Mouse (Mus musculus) urinary bladder, postnatal 10 days (tissue): ENCODE data around the gene Peli2.

Source experiments
- DNase-seq: peaks from one replicate; pipeline ENCODE4 v3.0.0; 2022; ENCODE audit warnings: low spot score

The Peli2 gene

GRCm38 (mm10) chr14:48125971-48126370 lies 5.3 kb downstream of the Peli2 start:
- DNase-seq: no peak

GRCm38 (mm10) chr14:48126931-48127330 lies 6.3 kb downstream of the Peli2 start:
- no peak for DNase-seq

- no peak for DNase-seq
These were observed 7.1 kb downstream of the Peli2 start for GRCm38 (mm10) chr14:48127609-48128185.

DNA sequence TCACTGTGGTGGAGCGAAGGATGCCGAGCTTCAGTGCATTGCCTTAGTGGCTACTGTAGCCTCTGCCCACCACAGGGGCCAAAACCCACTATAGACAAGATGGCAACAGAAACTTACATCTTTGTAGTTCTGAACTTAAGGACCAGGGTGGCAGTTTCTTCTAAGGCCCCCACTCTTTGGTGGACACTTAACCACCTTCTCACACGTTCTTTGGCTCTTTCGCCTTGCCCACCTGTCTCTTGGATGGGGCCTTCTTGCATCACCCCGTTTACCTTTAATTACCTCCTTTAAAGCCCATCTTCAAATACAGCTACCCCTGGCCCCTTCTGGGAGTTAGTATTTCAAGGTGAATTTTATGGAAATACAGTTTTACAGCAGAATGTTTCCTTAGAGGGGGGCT lies 8.1 kb downstream of the Peli2 start:
- no peak for DNase-seq

DNA sequence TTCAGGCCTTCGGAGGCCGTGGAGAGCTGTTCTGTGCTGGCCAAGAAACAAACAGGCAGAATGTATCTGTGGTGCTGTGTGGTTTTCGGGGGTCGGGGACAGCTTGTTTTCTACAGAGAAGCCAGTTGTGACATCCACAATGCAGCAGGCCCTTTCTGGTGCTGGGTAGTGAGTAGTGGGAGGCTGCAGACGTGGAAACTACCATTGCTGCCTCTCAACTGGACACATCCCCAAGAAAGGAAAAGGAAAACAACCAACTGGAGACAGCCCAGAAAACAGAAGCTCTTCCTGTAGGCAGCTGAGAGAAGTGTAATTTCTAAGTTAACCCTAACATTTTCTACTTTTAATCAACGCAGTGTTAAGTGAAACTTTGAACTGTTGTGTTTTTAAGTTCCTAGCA lies 9.4 kb downstream of the Peli2 start:
- no peak for DNase-seq

GRCm38 (mm10) chr14:48130761-48131575 lies 10.3 kb downstream of the Peli2 start:
- no peak for DNase-seq

DNA sequence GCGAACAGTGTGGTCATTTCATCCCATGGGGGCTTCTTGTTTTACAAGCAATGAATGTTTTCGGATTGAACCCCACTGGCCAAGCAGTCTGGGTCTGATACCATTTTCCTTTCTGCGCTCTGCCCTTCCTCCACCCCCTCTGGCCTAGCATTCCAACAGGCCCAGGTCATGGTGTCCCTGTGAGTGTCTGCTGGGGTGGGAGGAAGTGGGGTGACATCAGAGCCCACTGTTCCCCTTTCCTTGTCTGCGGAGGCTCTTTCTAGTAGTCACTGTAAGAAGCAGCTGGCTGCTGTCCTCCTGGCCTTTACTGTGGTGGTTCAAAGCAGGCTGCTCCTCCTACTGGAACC lies 10.9 kb downstream of the Peli2 start:
- no peak for DNase-seq

DNA sequence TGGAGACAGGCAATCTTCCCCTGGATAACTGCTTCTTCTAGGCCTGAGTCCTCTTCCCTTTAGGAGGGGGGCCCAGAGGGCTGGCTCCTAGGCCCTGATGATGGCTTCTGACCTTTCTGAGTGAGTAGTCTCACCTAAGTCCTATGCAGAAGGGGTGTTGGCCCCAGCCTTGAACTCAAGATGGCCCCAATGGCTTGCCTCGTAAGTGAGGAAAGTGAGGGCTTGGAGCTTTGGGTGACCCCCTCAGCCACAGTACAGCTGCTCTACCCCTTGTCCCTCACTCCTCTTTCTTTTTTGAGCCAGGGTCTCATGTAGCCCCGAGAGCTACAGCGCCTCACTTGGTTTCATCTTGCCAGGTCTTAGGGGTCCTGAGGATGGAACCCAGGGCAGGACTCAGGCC lies 11.6 kb downstream of the Peli2 start:
- DNase-seq: no peak

DNA sequence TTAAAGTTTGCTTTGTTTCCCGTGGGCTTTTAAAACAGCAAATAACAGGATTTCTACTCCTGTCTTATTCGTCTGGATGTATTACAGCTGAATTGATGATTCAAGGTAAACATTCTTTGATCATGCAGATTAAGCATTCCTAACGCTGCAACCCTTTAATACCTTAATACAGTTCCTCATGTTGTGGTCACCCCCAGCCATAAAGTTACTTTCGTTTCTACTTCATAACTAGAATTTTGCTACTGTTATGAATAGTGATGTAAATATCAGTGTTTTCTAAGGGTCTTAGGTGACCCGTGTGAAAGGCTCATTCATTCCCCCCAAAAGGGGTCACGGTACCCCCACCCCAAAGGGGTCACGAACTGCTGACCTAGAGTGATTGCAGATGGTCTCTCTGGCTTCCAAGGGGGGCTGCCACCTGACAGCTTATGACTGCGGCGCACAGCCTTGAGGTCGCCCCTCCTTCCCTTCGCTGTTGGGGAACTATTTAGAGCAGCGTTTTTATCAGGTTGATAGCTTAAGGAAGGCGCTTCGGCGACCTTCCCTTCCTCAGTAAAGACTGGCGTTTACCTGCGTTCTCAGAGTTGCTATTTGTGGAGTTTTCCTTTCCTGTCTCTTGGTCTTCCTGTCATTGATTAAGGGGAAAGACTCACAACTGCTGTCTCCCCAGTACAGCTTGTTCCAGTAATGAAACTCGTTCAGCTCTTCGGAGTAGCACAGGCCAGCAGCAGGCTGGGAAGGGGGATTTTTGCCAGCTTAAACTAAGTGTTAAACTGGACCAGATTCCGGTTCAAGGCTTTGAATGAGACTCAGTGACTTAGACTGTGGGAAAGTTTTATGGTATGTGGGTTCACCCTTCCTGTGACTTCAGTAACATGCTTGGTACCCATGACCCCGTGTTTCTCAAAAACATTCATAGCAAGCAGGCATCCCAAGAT lies 12.5 kb downstream of the Peli2 start:
- no peak for DNase-seq

DNA sequence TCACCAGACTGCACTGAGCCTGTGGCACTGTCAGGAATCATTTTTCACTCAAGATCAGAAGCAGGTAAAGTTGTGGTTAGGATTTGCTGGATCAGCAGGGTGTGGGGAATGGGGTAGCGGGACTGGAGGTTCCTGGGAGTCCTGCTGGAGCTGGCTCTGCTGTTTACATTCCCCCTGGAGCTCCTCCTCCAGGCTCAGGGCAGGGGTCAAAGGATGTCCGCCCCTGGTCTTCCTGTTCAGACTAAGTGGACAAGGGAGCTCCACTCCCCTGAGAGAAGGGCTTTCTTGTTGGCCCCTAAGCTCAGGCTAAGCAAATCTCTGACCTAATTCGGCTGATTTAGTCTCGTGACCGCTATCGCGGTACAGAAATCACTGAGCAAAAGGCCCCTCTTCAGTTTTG lies 13.7 kb downstream of the Peli2 start:
- no peak for DNase-seq

DNA sequence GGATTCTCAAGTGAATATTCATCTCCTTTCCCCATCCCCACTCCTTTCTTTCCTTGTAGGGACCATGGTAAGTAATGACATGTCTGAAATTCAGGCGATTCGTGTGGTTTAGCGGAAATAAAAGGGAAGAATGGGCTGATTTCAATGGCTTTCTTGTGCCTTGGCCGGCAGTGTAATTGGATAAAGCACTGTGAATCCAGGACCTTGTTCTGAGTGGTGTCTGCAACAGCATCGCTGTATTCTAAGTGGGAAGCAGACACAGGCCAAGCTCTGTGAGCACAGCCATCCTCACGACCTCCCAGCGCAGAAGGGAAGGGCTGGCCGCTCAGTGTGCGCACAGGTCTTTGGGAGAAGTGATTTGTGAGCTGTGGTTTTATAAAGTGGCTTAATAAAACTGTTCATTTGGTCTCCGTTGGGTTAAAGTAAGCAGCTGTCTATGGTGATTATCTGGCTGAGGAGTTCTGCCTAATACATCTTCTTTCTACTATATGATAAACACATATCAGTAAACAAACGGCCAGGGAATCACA lies 15.3 kb downstream of the Peli2 start:
- DNase-seq: no peak

DNA sequence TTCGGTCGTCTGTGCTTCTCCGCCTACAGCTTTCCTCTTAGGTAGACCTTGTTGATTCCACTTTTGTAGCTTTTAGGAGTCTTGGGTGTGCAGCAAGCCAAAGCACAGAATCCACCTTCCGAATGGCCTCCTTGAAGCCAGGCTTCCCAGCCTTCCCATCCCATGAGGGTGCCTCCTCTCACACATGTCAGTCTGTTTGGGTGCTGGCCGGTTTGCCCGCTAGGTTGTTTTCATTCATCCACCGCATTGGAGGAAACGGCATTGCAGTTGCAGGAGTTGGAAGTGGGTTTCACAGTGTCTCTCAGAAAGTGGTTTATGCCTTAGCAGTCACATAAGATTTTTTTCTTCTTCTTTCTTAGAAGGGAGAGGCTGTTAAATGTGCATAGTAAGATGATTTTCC lies 17.1 kb downstream of the Peli2 start:
- no peak for DNase-seq

GRCm38 (mm10) chr14:48138138-48138537 lies 17.5 kb downstream of the Peli2 start:
- DNase-seq: no peak

DNA sequence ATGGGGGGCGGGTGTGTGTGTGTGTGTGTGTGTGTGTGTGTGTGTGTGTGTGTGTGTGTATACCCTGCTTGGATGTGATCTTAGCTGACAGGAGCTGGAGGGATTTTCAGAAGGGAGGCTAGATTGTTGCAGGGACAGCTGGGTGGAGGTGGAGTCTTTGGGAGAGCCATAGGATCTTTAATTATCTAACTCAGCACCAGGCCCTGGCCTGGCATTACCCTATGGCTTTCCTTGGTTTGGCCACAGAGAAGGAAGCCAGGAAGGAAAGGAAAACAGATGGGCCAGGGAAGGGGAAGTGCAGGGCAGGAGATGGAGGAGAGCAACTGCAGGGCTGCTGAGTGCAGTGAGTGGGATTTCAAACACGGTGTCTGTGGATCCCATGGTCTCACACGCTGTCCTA lies 18.8 kb downstream of the Peli2 start:
- no peak for DNase-seq

- no peak for DNase-seq
These were observed 21.1 kb downstream of the Peli2 start for GRCm38 (mm10) chr14:48141694-48142093.

- no peak for DNase-seq
These were observed 22.1 kb downstream of the Peli2 start for GRCm38 (mm10) chr14:48142696-48143095.

DNA sequence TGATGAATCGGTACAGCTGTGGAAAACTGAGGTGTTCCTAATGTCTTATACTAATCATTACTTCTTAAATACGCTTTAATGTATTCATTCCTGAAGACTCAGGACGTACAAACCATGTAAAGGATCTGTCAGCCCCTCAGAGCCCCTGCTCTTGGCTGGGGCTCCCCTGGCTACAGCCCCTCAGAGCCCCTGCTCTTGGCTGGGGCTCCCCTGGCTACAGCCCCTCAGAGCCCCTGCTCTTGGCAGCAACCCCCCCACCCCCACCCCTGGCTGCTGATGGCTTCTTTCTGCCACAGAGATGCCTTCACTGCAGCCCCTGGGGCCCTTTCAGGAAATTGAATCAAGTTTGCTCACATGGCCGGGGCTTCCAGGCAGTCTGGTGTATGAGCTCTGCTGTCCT lies 22.5 kb downstream of the Peli2 start:
- no peak for DNase-seq

DNA sequence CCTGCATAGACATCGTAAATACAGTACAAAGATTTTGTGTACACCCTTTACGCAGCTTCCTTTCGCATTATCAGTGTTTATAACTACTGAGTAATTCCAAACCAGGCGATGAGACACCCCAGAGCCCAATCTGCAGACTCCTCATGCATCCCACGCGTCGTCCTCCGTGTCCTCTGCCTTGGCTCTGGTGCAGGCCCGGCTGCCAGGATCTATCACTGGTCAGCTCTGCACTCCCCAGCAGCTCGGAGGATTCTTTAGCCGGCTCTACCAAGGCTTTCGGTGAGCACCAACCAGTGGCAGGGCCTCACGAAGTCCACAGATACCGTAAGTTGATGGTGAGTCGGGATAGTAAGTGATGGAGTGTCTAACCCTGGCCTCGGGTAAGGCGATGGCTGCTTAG lies 23.7 kb downstream of the Peli2 start:
- DNase-seq: no peak

DNA sequence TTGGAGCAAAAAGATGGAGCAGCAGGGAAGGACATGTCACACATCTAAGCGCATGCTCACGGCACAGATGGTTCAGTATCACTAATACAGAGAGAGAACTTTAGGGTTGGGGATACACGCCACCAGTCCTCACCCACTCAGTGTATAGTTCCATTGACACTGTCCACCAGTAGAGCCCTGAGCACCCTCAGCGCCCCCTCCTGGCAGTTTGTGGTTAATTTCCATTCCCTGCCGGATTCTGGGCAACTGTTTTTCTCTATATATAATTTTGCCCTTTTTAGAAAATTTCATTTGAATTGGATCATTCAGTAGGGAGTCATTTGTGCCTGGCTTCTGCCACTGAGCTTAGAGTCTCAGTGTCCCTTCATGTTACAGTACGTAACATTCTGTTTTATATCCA lies 27.1 kb downstream of the Peli2 start:
- no peak for DNase-seq

DNA sequence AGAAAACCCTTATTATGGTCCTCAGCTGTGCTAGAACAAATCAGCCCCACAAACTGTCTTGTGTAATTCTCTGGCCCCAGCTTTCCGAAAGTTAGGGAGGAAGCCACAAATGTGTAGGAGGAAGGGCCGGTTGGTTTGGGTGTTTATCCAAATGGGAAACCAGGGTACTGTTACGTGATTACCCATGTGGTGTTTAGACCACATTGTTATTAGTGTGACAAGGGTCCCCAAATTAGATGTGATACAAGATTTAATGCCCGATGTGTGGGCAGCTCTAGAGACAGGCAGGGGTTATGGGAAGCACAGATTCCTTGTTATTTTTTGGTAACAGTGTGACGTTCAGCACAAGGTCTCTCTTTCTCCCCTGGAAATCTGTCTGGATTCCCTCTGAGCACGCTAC lies 28.0 kb downstream of the Peli2 start:
- no peak for DNase-seq

DNA sequence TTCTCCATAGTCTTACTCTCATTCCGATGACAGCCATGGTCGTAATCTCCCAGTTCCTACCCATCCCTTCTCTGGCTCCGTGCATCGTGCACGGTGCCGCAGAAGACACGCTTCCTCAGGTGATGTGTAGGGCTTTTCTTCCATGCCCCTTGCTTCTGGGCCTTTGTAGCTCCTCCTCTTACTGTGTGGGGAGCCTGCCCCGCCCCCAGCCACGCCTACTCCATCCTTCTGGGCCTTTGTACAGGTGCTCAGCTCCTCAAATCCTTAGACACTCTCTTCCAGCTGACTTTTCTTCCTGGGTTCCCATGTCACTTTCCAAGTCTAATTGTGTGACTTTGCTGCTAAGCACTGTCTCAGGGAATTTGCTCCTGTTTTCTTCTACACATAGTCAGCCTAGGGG lies 28.7 kb downstream of the Peli2 start:
- no peak for DNase-seq

DNA sequence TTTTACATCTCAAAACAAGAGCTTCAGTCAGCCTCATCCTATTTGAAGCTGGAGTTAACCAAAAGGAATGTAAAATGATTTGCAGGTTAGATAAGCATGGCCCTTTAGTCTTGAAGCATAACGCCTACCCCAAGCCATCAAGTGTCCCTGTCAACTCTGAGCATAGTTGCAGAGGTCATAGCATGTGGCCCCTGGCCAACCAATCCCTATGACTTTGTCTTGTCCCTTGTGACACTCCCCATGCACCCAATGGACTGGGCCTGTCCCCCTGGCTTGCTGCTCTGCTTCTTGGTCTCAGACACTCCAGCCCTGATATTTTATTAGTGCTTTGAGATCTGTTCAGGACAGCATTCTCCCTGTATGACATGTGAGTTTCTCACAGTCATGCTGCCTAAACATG lies 30.3 kb downstream of the Peli2 start:
- DNase-seq: no peak

DNA sequence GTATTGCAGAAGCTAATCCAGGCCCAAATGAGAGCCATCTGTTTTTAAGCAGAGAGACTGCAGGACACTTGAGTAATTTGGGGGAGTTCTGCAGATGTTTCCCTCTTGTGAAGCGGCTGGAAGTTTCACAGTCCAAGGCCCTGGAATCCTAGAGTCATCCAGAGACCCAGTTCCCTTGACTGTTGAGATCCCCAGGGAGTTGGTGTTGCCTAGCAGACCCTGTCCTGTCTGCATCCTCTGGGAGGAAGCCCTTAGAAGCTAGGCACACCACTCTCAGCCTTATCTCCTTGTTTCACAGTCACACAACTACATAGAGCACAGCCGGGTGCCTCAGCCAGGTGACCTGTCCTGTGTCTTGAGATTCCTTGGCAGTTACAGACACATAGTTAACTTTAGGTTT lies 30.9 kb downstream of the Peli2 start:
- DNase-seq: no peak
